Mouse (Mus musculus) heart, adult 9 months (tissue): Measurements from ENCODE around the gene Wdr60.

Experiments
- DNase-seq, 2 experiments: peaks; one replicate each; pipeline ENCODE4 v3.0.0; 2022; ENCODE audit warnings: low spot score in 2 of 2

The Wdr60 gene

DNA sequence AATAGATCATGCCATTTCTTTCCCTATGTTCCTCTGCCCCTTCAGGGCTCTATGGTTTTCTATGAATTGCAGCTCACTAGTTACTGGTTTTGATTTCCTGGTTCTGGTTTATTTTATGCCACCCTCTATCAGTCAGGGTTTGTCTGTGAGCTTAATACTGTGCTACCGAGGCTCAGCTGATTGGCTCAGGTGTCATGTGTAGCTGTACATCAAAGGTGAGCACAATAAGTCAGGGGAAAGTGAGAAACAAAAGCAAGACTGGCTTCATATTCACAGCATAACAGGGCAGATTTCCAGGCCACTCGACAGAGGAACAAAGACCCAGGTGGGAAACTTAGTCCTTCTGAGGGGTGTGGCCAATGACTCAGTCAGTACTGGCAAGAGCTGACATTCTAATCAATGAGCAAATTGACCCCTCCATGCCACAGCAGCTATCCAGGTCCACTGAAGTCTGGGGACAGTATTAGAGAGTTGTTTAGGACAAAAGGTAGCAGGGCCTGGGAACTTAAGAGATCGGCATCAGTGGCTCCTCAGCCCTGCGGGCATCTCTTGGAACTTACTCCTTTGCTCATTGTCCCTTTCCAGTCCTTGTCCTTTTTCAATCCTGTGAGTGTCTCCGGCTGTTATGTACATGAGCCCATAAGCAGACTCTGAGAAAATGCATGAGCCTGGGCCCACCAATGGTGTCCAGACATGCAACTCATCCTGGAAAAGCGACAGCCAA is 79.4 kb downstream of the Wdr60 start:
- DNase-seq = no peak

DNA sequence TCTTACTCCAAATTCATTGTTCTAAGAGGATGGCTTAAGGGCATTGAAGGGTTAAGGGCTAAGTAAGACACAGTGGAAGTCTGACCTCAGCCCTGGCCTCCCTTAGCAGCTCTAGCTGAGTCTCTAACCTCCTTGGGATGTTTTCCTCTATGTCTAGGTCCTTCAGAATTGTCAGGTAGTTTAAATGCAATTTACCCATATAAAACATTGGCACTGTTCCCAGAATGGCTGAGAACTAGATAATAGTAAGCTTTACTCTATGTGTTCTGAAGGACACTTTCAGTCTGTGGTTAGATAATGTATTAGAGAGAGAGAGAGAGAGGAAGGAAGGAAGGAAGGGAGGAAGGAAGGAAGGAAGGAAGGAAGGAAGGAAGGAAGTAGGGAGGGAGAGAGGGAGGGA is 80.4 kb downstream of the Wdr60 start:
- no peak for DNase-seq

- DNase-seq = no peak
Observed at GRCm38 (mm10) chr12:116181436-116182050, 81.3 kb downstream of the Wdr60 start.

- no peak for DNase-seq
Observed at GRCm38 (mm10) chr12:116176930-116177329, 85.9 kb downstream of the Wdr60 start.

DNA sequence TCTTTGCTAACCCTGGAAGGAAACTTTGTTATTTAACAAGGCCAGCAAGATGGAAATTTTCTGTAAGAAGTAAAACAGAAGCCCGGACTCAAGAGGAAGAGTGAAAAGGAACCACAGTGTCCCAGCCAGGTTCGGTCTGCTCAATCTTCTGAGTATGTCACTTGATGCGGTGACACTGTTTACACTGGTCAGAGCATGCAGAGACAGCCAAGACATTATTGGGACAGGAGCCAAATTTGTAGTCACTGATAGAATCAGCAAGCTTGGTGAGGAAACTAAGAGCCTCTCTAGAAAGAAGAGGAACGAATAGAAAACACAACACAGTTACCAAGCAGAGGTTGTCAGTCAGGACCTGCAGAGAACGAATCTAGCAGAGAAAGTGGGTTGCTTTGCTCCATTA is 93.2 kb downstream of the Wdr60 start:
- DNase-seq = peak; percentile 10 to 21

- no peak for DNase-seq
Observed at GRCm38 (mm10) chr12:116165368-116165767, 97.5 kb downstream of the Wdr60 start.

GRCm38 (mm10) chr12:116159695-116160094 is 103.1 kb downstream of the Wdr60 start:
- no peak for DNase-seq

DNA sequence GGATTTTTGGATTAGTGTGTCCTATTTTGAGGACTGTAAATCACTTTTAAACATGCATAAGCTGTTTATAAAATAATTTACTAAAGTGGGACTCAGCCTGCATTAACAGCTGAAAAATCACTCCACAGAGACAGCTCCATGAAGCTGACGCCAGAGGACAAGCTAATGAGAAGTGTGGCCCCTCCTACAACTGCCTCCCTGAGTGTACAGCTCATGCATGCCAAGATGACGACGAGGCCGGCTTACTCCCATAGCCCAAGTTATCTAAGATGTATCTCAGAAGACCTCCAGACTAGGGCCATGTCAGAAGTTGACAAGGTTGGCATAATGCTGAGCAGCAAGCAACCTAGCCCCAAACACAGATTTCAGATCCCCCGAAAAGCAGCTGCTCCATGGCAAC is 103.6 kb downstream of the Wdr60 start:
- DNase-seq = no peak

- no peak for DNase-seq
Observed at GRCm38 (mm10) chr12:116156792-116157532, 105.9 kb downstream of the Wdr60 start.
